Mouse (Mus musculus) G1E (cell line): ENCODE results near the gene Gm28557. TPM values are rescaled to one million over a fixed set of nuclear protein-coding genes. Genes with fewer than 3 reads are reported as not detected.

Experiments used
- ATAC-seq: 2 replicates; pipeline ENCODE4 v1.8.0; 2016; ENCODE audit warnings: mild to moderate bottlenecking; ENCODE audit not compliant: insufficient number of reproducible peaks, poor library complexity, low FRiP score, severe bottlenecking; ENCODE audit errors: extremely low read depth
- DNase-seq: peaks from one replicate; pipeline ENCODE4 v3.0.0; 2012; ENCODE audit warnings: low spot score
- H3K27me3 ChIP-seq: 2 replicates; pipeline ENCODE4 v1.6.1; 2012; ENCODE audit warnings: mild to moderate bottlenecking, low read length, inconsistent platforms; ENCODE audit not compliant: insufficient read depth
- H3K36me3 ChIP-seq: replicated peaks from 2 replicates; pipeline ENCODE3; 2012; ENCODE audit warnings: mild to moderate bottlenecking, inconsistent platforms
- H3K4me1 ChIP-seq: 2 replicates; pipeline ENCODE4 v1.6.1; 2012; ENCODE audit warnings: low read depth, low read length, inconsistent platforms, mixed read lengths; ENCODE audit not compliant: insufficient read depth
- H3K4me3 ChIP-seq: 2 replicates; pipeline ENCODE4 v1.5.1; 2012; ENCODE audit warnings: low read depth, mild to moderate bottlenecking, inconsistent platforms, low read length, moderate library complexity, mixed read lengths
- H3K9me3 ChIP-seq: replicated peaks from 2 replicates; pipeline ENCODE4 v1.6.1; 2012; ENCODE audit warnings: inconsistent platforms
- POLR2AphosphoS5 ChIP-seq: IDR thresholded peaks from 2 replicates; pipeline ENCODE4 v1.6.1; 2012; ENCODE audit warnings: low read depth, low read length, inconsistent platforms; ENCODE audit not compliant: insufficient replicate concordance
- TAL1 ChIP-seq: conservative IDR thresholded peaks from 2 replicates; pipeline ENCODE4 v1.6.1; 2012; ENCODE audit warnings: low read depth, low read length, inconsistent platforms, mixed read lengths
- polyA plus RNA-seq: library from polyadenylated mRNA; stranded (reverse); fragments of >175 nt; gene quantifications from 2 replicates; pipeline ENCODE4 v1.2.3, GENCODE M21; 2012
- total RNA-seq, 2 experiments: library from RNA; stranded (forward) in 1 of 2; stranded (reverse) in 1 of 2; fragments of 200-1000 nt in 1 of 2; fragments of >200 nt in 1 of 2; fragmentation: Nextera tagmentation in 1 of 2; gene quantifications; 2 replicates each; pipeline ENCODE4 v1.2.3; 2014 to 2017

The Gm28557 gene
- total and polyA plus RNA-seq, 3 experiments = 0.23 to 9.3 (median 6.2) TPM

- ATAC-seq = no peak
- TF ChIP-seq POLR2AphosphoS5 = no peak
- no peak for TF ChIP-seq TAL1
- no peaks in the 10 kb centered on the region for H3K27me3 ChIP-seq
- H3K36me3 ChIP-seq = peaks cover 2% of the 10 kb centered on the region
- peaks cover 8% of the 10 kb centered on the region for H3K4me1 ChIP-seq
- peaks cover under 1% of the 10 kb centered on the region; the same call in 1 of the 2 replicates for H3K9me3 ChIP-seq
- DNase-seq = no peak
- peak overlapping the region; percentile 85 for H3K4me3 ChIP-seq
These were observed 48.1 kb downstream of the Gm28557 start for GRCm38 (mm10) chr13:67060161-67060785.

Other genes with a start within 250 kb of the Gm28557 start
- 1.1 TPM in 1 of 2 replicates, not detected in the other for gene Gm10767, start 203.7 kb downstream of the Gm28557 start, total RNA-seq (2014; fragmentation: Nextera tagmentation)
- gene Gm10767, start 203.7 kb downstream of the Gm28557 start, total RNA-seq (2017) = 0.93 and 1.2 TPM in 2 replicates
- 0.03 and 0.07 TPM in 2 replicates for gene Gm10767, start 203.7 kb downstream of the Gm28557 start, polyA plus RNA-seq
- gene Zfp712, start 47.4 kb downstream of the Gm28557 start, total RNA-seq (2014; fragmentation: Nextera tagmentation) = 9.4 and 10.5 TPM in 2 replicates
- gene Zfp712, start 47.4 kb downstream of the Gm28557 start, total RNA-seq (2017) = 5.1 and 5.3 TPM in 2 replicates
- gene Zfp712, start 47.4 kb downstream of the Gm28557 start, polyA plus RNA-seq = 0.10 and 0.13 TPM in 2 replicates
- gene Zfp708, start 10.6 kb downstream of the Gm28557 start, total RNA-seq (2014; fragmentation: Nextera tagmentation) = 4.6 and 5.1 TPM in 2 replicates
- 0.29 TPM in 1 of 2 replicates, not detected in the other for gene Zfp708, start 10.6 kb downstream of the Gm28557 start, total RNA-seq (2017)
- 0.12 TPM in 1 of 2 replicates, not detected in the other for gene Zfp708, start 10.6 kb downstream of the Gm28557 start, polyA plus RNA-seq
- 4.0 and 6.9 TPM in 2 replicates for gene Rslcan18, start 7.7 kb upstream of the Gm28557 start, total RNA-seq (2014; fragmentation: Nextera tagmentation)
- 0.49 and 1.4 TPM in 2 replicates for gene Rslcan18, start 7.7 kb upstream of the Gm28557 start, total RNA-seq (2017)
- gene Rslcan18, start 7.7 kb upstream of the Gm28557 start, polyA plus RNA-seq = 0.02 TPM in 1 of 2 replicates, not detected in the other
- 12.4 and 16.3 TPM in 2 replicates for gene Zfp759, start 13.1 kb upstream of the Gm28557 start, total RNA-seq (2014; fragmentation: Nextera tagmentation)
- gene Zfp759, start 13.1 kb upstream of the Gm28557 start, total RNA-seq (2017) = 10.9 and 12.0 TPM in 2 replicates
- gene Zfp759, start 13.1 kb upstream of the Gm28557 start, polyA plus RNA-seq = 0.20 and 0.24 TPM in 2 replicates
- gene Rsl1, start 64.6 kb upstream of the Gm28557 start, total RNA-seq (2014; fragmentation: Nextera tagmentation) = 16.3 and 16.4 TPM in 2 replicates
- gene Rsl1, start 64.6 kb upstream of the Gm28557 start, total RNA-seq (2017) = 10.2 and 10.8 TPM in 2 replicates
- gene Rsl1, start 64.6 kb upstream of the Gm28557 start, polyA plus RNA-seq = 0.25 and 0.29 TPM in 2 replicates
- gene Zfp455, start 85.9 kb upstream of the Gm28557 start, total RNA-seq (2014; fragmentation: Nextera tagmentation) = 3.2 and 4.9 TPM in 2 replicates
- gene Zfp455, start 85.9 kb upstream of the Gm28557 start, total RNA-seq (2017) = 2.6 and 2.7 TPM in 2 replicates
- gene Zfp455, start 85.9 kb upstream of the Gm28557 start, polyA plus RNA-seq = 0.04 and 0.09 TPM in 2 replicates
- gene Zfp458, start 169.9 kb upstream of the Gm28557 start, total RNA-seq (2014; fragmentation: Nextera tagmentation) = 11.0 and 12.5 TPM in 2 replicates
- 3.7 and 6.9 TPM in 2 replicates for gene Zfp458, start 169.9 kb upstream of the Gm28557 start, total RNA-seq (2017)
- 0.30 and 0.35 TPM in 2 replicates for gene Zfp458, start 169.9 kb upstream of the Gm28557 start, polyA plus RNA-seq
- gene Zfp457, start 197.9 kb upstream of the Gm28557 start, total RNA-seq (2014; fragmentation: Nextera tagmentation) = 4.4 and 9.2 TPM in 2 replicates
- 5.0 and 5.6 TPM in 2 replicates for gene Zfp457, start 197.9 kb upstream of the Gm28557 start, total RNA-seq (2017)
- 0.09 TPM in 1 of 2 replicates, not detected in the other for gene Zfp457, start 197.9 kb upstream of the Gm28557 start, polyA plus RNA-seq
- gene Zfp595, start 224.0 kb upstream of the Gm28557 start, total RNA-seq (2014; fragmentation: Nextera tagmentation) = 16.1 and 17.1 TPM in 2 replicates
- gene Zfp595, start 224.0 kb upstream of the Gm28557 start, total RNA-seq (2017) = 7.6 and 9.2 TPM in 2 replicates
- 0.09 and 0.23 TPM in 2 replicates for gene Zfp595, start 224.0 kb upstream of the Gm28557 start, polyA plus RNA-seq